Comparison of ENCODE assay signal across 15 mouse cellular contexts in genomic region chr13:54324178-54324577, GRCm38 (mm10). TPM values are rescaled to one million over a fixed set of nuclear protein-coding genes. Genes with fewer than 3 reads are reported as not detected.
A peak's percentile ranks its signal among the peaks of the same experiment; 100 is the strongest.
DNase-seq lines count a peak whose midpoint lies in the region; ATAC-seq and TF ChIP-seq lines count a peak whose summit lies in the region.
"Had no signal": no experiment of that assay in that cellular context is flagged by ENCODE, and none has a peak within 500 bp of the region (broad histone marks: within the 10 kb centered on the region; RNA-seq: fewer than 3 reads in every experiment).

No protein-coding gene starts in this region.

- no peak for DNase-seq in frontal cortex, postnatal 36 days (ENCODE audit: low spot score in 2 of 2)
- no peak for DNase-seq in MEL (ENCODE audit: low read depth, low spot score)
- peak; percentile 78 for DNase-seq in forebrain, embryonic 14.5 days (ENCODE audit: low spot score)
- no peak for DNase-seq in midbrain, embryonic 10.5 days (ENCODE audit: low spot score)
- no peak for DNase-seq in heart, adult 11 months
- DNase-seq in kidney, adult 9 months = no peak
- DNase-seq in left cerebral cortex, postnatal 10 days (ENCODE audit: extremely low spot score in 1 of 2, low spot score in 2 of 2) = no peak
- DNase-seq: adrenal gland, postnatal 14 days; cerebellum, postnatal 25 days; gastrocnemius, postnatal 36 days; lung, adult 18-20 months; thymus, postnatal 25 days had no signal

- H3K27me3 ChIP-seq in MEL (ENCODE audit: control insufficient read depth in 1 of 2, insufficient read depth in 2 of 2, low read length in 2 of 2) = no peaks in the 10 kb centered on the region
- H3K27me3 ChIP-seq in forebrain, embryonic 14.5 days (replicated peaks; ENCODE audit: control insufficient read depth, insufficient read depth, low read length) = no peaks in the 10 kb centered on the region
- peaks cover 14% of the 10 kb centered on the region; the same call in 1 of the 2 replicates for H3K27me3 ChIP-seq in midbrain, embryonic 10.5 days (ENCODE audit: low read depth, poor library complexity, severe bottlenecking)

- no peaks in the 10 kb centered on the region for H3K79me2 ChIP-seq in MEL (ENCODE audit: control insufficient read depth, insufficient read depth, low read length, poor library complexity)

- no peak for TF ChIP-seq POLR2A in MEL (IDR thresholded peaks at IDR 0.05; ENCODE audit: control insufficient read depth in 1 of 2, insufficient read depth in 1 of 2, low read depth in 1 of 2, low read length in 2 of 2, poor library complexity in 1 of 2)

- no peak for TF ChIP-seq CTCF in MEL (IDR thresholded peaks at IDR 0.05 in 2 of 3, conservative IDR thresholded peaks at IDR 0.05 in 1 of 3; ENCODE audit: control insufficient read depth in 1 of 3, insufficient read depth in 1 of 3, low read depth in 2 of 3, low read length in 3 of 3, poor library complexity in 1 of 3, severe bottlenecking in 1 of 3)

- intact Hi-C loops in left cerebral cortex, postnatal 10 days (cut with DNase I) = loop anchor here (5.0 kb wide), 1 partner anchor 77 kb away; no protein-coding TSS in a partner anchor

- H3K36me3 ChIP-seq in MEL (ENCODE audit: control insufficient read depth in 1 of 2, insufficient read depth in 2 of 2, low read length in 2 of 2) = peaks cover 0 to 46% of the 10 kb centered on the region in 2 experiments; a peak in 2 of 4 replicates
- no peaks in the 10 kb centered on the region for H3K36me3 ChIP-seq in forebrain, embryonic 14.5 days (ENCODE audit: control insufficient read depth, insufficient read depth, low read length)
- no peaks in the 10 kb centered on the region for H3K36me3 ChIP-seq in midbrain, embryonic 10.5 days
- H3K36me3 ChIP-seq: limb, embryonic 10.5 days had no signal

- no peak for TF ChIP-seq RAD21 in MEL (IDR thresholded peaks at IDR 0.05; ENCODE audit: low read depth, low read length)

- TF ChIP-seq EP300 in MEL (IDR thresholded peaks at IDR 0.05; ENCODE audit: low read depth in 1 of 2, low read length in 2 of 2) = no peak

- H3K4me2 ChIP-seq in forebrain, embryonic 14.5 days (ENCODE audit: low read length) = no peak overlapping the region

- no peaks in the 10 kb centered on the region for H3K9me3 ChIP-seq in MEL (replicated peaks; ENCODE audit: insufficient read depth, low read length)
- H3K9me3 ChIP-seq in forebrain, embryonic 14.5 days (replicated peaks; ENCODE audit: control insufficient read depth, low read length) = no peaks in the 10 kb centered on the region
- H3K9me3 ChIP-seq in midbrain, embryonic 10.5 days (replicated peaks) = no peaks in the 10 kb centered on the region
- H3K9me3 ChIP-seq: limb, embryonic 10.5 days had no signal

- WGBS in forebrain, embryonic 14.5 days = 17% methylated on average over 2 of the region's 2 CpGs
- 51% methylated on average over 2 of the region's 2 CpGs for WGBS in midbrain, embryonic 10.5 days

- peak overlapping the region; percentile 6 to 17; a peak in 3 of 4 replicates for H3K4me3 ChIP-seq in MEL (ENCODE audit: control insufficient read depth in 1 of 2, insufficient read depth in 1 of 2, low read depth in 2 of 2, low read length in 2 of 2)
- no peak overlapping the region for H3K4me3 ChIP-seq in forebrain, embryonic 14.5 days (ENCODE audit: low read depth, low read length)
- no peak overlapping the region for H3K4me3 ChIP-seq in midbrain, embryonic 10.5 days
- H3K4me3 ChIP-seq: limb, embryonic 10.5 days had no signal

- H3K9ac ChIP-seq in MEL (ENCODE audit: control insufficient read depth, low read depth, low read length, poor library complexity, severe bottlenecking) = peak overlapping the region; percentile 57
- H3K9ac ChIP-seq in forebrain, embryonic 14.5 days (ENCODE audit: low read length) = no peak overlapping the region

- H3K27ac ChIP-seq in MEL (ENCODE audit: control insufficient read depth, low read depth, low read length) = peak overlapping the region; percentile 90
- H3K27ac ChIP-seq in forebrain, embryonic 14.5 days (ENCODE audit: low read depth, low read length) = peak overlapping the region; percentile 85
- H3K27ac ChIP-seq in midbrain, embryonic 10.5 days (replicated peaks) = peak overlapping the region; percentile 74
- H3K27ac ChIP-seq: kidney, postnatal 0 days; limb, embryonic 10.5 days had no signal

- H3K4me1 ChIP-seq in MEL (ENCODE audit: control insufficient read depth in 1 of 2, insufficient read depth in 2 of 2, low read length in 2 of 2) = peaks cover 20 to 59% of the 10 kb centered on the region in 2 experiments
- peaks cover 29% of the 10 kb centered on the region for H3K4me1 ChIP-seq in forebrain, embryonic 14.5 days (ENCODE audit: control insufficient read depth, insufficient read depth, low read length)
- H3K4me1 ChIP-seq in midbrain, embryonic 10.5 days = peaks cover 77% of the 10 kb centered on the region

- 0 out of 2 replicates have a peak, but pooled peaks have one; percentile 0 for ATAC-seq in frontal cortex, adult (ENCODE audit: low TSS enrichment)
- peak; percentile 40 for ATAC-seq in forebrain, embryonic 14.5 days

TF ChIP-seq in MEL, 35 proteins besides CTCF, POLR2A, EP300 and RAD21:
- TF ChIP-seq ETS1 (IDR thresholded peaks at IDR 0.05; ENCODE audit: low read depth, low read length) (no peak), CHD1 (IDR thresholded peaks at IDR 0.05; ENCODE audit: low read depth, low read length) (no peak), CHD2 (IDR thresholded peaks at IDR 0.05; ENCODE audit: low read length) (no peak), MYB (IDR thresholded peaks at IDR 0.05; ENCODE audit: low read depth, low read length) (no peak), MXI1 (IDR thresholded peaks at IDR 0.05; ENCODE audit: low read depth, low read length) (no peak), POLR2AphosphoS5 (IDR thresholded peaks at IDR 0.05; ENCODE audit: borderline replicate concordance, low read depth, low read length) (no peak), MAZ (IDR thresholded peaks at IDR 0.05; ENCODE audit: low read depth, low read length) (no peak), MAX (IDR thresholded peaks at IDR 0.05; ENCODE audit: low read length) (no peak), NELFE (IDR thresholded peaks at IDR 0.05; ENCODE audit: low read depth, low read length) (no peak), BHLHE40 (IDR thresholded peaks at IDR 0.05; ENCODE audit: borderline replicate concordance, low read depth, low read length) (no peak), ZKSCAN1 (IDR thresholded peaks at IDR 0.05; ENCODE audit: low read depth, low read length) (no peak)

RNA-seq across cellular contexts. Expression of gene Cplx2, which starts 47.0 kb away (rescaled TPM):
- 1.8 and 2.1 TPM in 2 replicates for total RNA-seq in MEL (2012; rRNA removed)
- 1 to 10 TPM in 1 of 2 experiments, not detected in 1; 4.7 TPM for polyA plus RNA-seq in MEL (2012; ENCODE audit: insufficient read depth in 1 of 2, insufficient read length in 2 of 2, low read depth in 1 of 2, low replicate concordance in 2 of 2, missing spikeins in 1 of 2)
- 23.4 and 25.7 TPM in 2 replicates for polyA plus RNA-seq in forebrain, embryonic 14.5 days (2014; fragmentation: Nextera tagmentation; extraction: Ambion mirVana)
- 9.9 and 15.3 TPM in 2 replicates for polyA plus RNA-seq in midbrain, embryonic 10.5 days (2016; fragmentation: Nextera tagmentation; extraction: Ambion mirVana)
- total RNA-seq in left cerebral cortex, postnatal 10 days (2021) = 100 to 1,000 TPM; 641 to 656 TPM

Comparison
In these comparisons a context has a peak if more than half of its experiments do, and no peak if none do; other contexts are left out.
1. H3K4me3 ChIP-seq: peak in MEL (2 of 2); none in forebrain, embryonic 14.5 days (single experiment) and midbrain, embryonic 10.5 days (single experiment).
2. Peak in every context shown above with its lines, with median percentiles within 50 percentile points of each other: H3K27ac ChIP-seq.